In genomic region chr12:101013668-101014067, GRCm38 (mm10) we compare ENCODE assay signal across 7 mouse cellular contexts. TPM values are rescaled to one million over a fixed set of nuclear protein-coding genes. Genes with fewer than 3 reads are reported as not detected.
DNase-seq lines count a peak whose midpoint lies in the region; ATAC-seq and TF ChIP-seq lines count a peak whose summit lies in the region.
"Not testable (repeated sequence)": the region's sequence is repeated elsewhere in the genome, so short reads cannot be mapped to it uniquely, and the experiment has no call there.

No protein-coding gene starts in this region.

- H3K9ac ChIP-seq in ES-Bruce4 (ENCODE audit: low read depth, poor library complexity, severe bottlenecking): peak overlapping the region; percentile 43; the same call in 1 of the 2 replicates
- H3K9ac ChIP-seq in kidney, embryonic 15.5 days; stomach, embryonic 15.5 days: not testable (repeated sequence)

- peak; percentile 27 for ATAC-seq in inflammation-experienced regulatory T-cells, adult 6 months
- ATAC-seq in kidney, embryonic 15.5 days (replicated peaks; ENCODE audit: low FRiP score); stomach, embryonic 15.5 days (ENCODE audit: insufficient read depth, low FRiP score, low read depth): not testable (repeated sequence)

- not testable (repeated sequence) for H3K27ac ChIP-seq in ES-Bruce4 (ENCODE audit: insufficient read depth, low read length)
- peak overlapping the region; percentile 78 for H3K27ac ChIP-seq in gastrocnemius, adult 2 months
- peak overlapping the region; percentile 76 for H3K27ac ChIP-seq in kidney, embryonic 15.5 days
- H3K27ac ChIP-seq in midbrain, embryonic 10.5 days (replicated peaks): 0 out of 2 replicates have a peak overlapping the region, but pooled peaks have one; percentile 28
- 0 out of 2 replicates have a peak overlapping the region, but pooled peaks have one; percentile 67 for H3K27ac ChIP-seq in stomach, embryonic 15.5 days

- DNase-seq in CD4-positive helper T cell, adult 2 months (ENCODE audit: low read depth, low spot score): peak; percentile 69
- not testable (repeated sequence) for DNase-seq in gastrocnemius, adult 2 months; midbrain, embryonic 10.5 days (ENCODE audit: low spot score)

- H3K27me3 ChIP-seq in ES-Bruce4 (ENCODE audit: control insufficient read depth, insufficient read depth, low read length, poor library complexity, severe bottlenecking); kidney, embryonic 15.5 days; midbrain, embryonic 10.5 days (ENCODE audit: low read depth, poor library complexity, severe bottlenecking); stomach, embryonic 15.5 days (replicated peaks): not testable (repeated sequence)

- WGBS in kidney, embryonic 15.5 days: 86% methylated on average over 9 of the region's 9 CpGs
- 87% methylated on average over 9 of the region's 9 CpGs for WGBS in midbrain, embryonic 10.5 days
- WGBS in stomach, embryonic 15.5 days: 90% methylated on average over 9 of the region's 9 CpGs

- TF ChIP-seq EP300 in ES-Bruce4 (IDR thresholded peaks at IDR 0.05; ENCODE audit: insufficient read depth, low read depth, low read length): not testable (repeated sequence)

- H3K36me3 ChIP-seq in ES-Bruce4 (ENCODE audit: control insufficient read depth, insufficient read depth, low read length, poor library complexity, severe bottlenecking); kidney, embryonic 15.5 days; stomach, embryonic 15.5 days: not testable (repeated sequence)
- peaks cover 17% of the 10 kb centered on the region for H3K36me3 ChIP-seq in midbrain, embryonic 10.5 days

- peaks cover 21% of the 10 kb centered on the region for H3K4me1 ChIP-seq in ES-Bruce4 (ENCODE audit: control insufficient read depth, insufficient read depth, low read length)
- peaks cover 95% of the 10 kb centered on the region for H3K4me1 ChIP-seq in kidney, embryonic 15.5 days
- H3K4me1 ChIP-seq in midbrain, embryonic 10.5 days: peaks cover 85% of the 10 kb centered on the region
- peaks cover 67% of the 10 kb centered on the region for H3K4me1 ChIP-seq in stomach, embryonic 15.5 days

- not testable (repeated sequence) for H3K9me3 ChIP-seq in ES-Bruce4 (replicated peaks; ENCODE audit: control insufficient read depth, insufficient read depth, low read length, poor library complexity, severe bottlenecking); kidney, embryonic 15.5 days (replicated peaks); midbrain, embryonic 10.5 days (replicated peaks); stomach, embryonic 15.5 days

- intact Hi-C loops in gastrocnemius, adult 2 months (cut with DNase I): not testable (repeated sequence)

- not testable (repeated sequence) for TF ChIP-seq POLR2A in ES-Bruce4 (IDR thresholded peaks at IDR 0.05; ENCODE audit: insufficient read depth, low read length)

- TF ChIP-seq CTCF in ES-Bruce4 (IDR thresholded peaks at IDR 0.05; ENCODE audit: low read depth, low read length); gastrocnemius, adult 2 months (IDR thresholded peaks at IDR 0.05): not testable (repeated sequence)

- 0 out of 2 replicates have a peak overlapping the region, but pooled peaks have one; percentile 9 for H3K4me2 ChIP-seq in kidney, embryonic 15.5 days
- H3K4me2 ChIP-seq in stomach, embryonic 15.5 days: not testable (repeated sequence)

- H3K4me3 ChIP-seq in ES-Bruce4 (ENCODE audit: low read depth, low read length); gastrocnemius, adult 2 months; kidney, embryonic 15.5 days (replicated peaks); midbrain, embryonic 10.5 days; stomach, embryonic 15.5 days (replicated peaks): not testable (repeated sequence)

RNA-seq across cellular contexts. Expression of gene Ccdc88c, which starts 15.2 kb away (rescaled TPM):
- 69.0 and 73.5 TPM in 2 replicates for polyA plus RNA-seq in ES-Bruce4 (2011; ENCODE audit: insufficient read depth, insufficient read length, low read depth, missing spikeins)
- 10 to 100 TPM; 28.4 to 34.7 TPM for total RNA-seq in gastrocnemius, adult 2 months (2021)
- 10 to 100 TPM; 65.8 to 96.2 (median 95.7) TPM for polyA plus RNA-seq in inflammation-experienced regulatory T-cells, adult 6 months (2017; shearing (Covaris generic))
- polyA plus RNA-seq in kidney, embryonic 15.5 days (2015; fragmentation: Nextera tagmentation; extraction: Ambion mirVana): 12.5 and 12.7 TPM in 2 replicates
- 14.8 and 15.8 TPM in 2 replicates for polyA plus RNA-seq in midbrain, embryonic 10.5 days (2016; fragmentation: Nextera tagmentation; extraction: Ambion mirVana)
- 9.4 and 11.1 TPM in 2 replicates for polyA plus RNA-seq in stomach, embryonic 15.5 days (2015; fragmentation: Nextera tagmentation; extraction: Ambion mirVana)
